Mouse (Mus musculus) hindbrain, embryonic 14.5 days (tissue): ENCODE data around the gene Crbn. TPM values are rescaled to one million over a fixed set of nuclear protein-coding genes. Genes with fewer than 3 reads are reported as not detected.

Source experiments
- ATAC-seq: fragments of 200-750 bp; cut with Nextera tagmentation; 2 replicates; pipeline ENCODE4 v1.8.0; 2017; ENCODE audit warnings: moderate number of reproducible peaks, mild to moderate bottlenecking, moderate TSS enrichment, moderate library complexity; ENCODE audit not compliant: low FRiP score
- DNase-seq: peaks from one replicate; pipeline ENCODE4 v3.0.0-alpha.2; 2015; ENCODE audit warnings: low spot score
- H3K27ac ChIP-seq: fragments of 300-500 bp; sonication (generic); 2 replicates; pipeline ENCODE4 v1.5.1; 2014; ENCODE audit warnings: mild to moderate bottlenecking, moderate library complexity
- H3K27me3 ChIP-seq: fragments of 300-500 bp; sonication (generic); 2 replicates; pipeline ENCODE4 v1.6.1; 2014; ENCODE audit warnings: mild to moderate bottlenecking, low read length, mixed read lengths; ENCODE audit not compliant: control insufficient read depth, insufficient read depth
- H3K36me3 ChIP-seq: fragments of 300-500 bp; sonication (generic); replicated peaks from 2 replicates; pipeline ENCODE4 v1.6.1; 2014; ENCODE audit not compliant: control insufficient read depth, insufficient read depth
- H3K4me1 ChIP-seq: fragments of 300-500 bp; sonication (generic); replicated peaks from 2 replicates; pipeline ENCODE4 v1.6.1; 2014; ENCODE audit warnings: antibody characterized with exemption, low read length, mixed read lengths; ENCODE audit not compliant: control insufficient read depth, insufficient read depth
- H3K4me2 ChIP-seq: fragments of 300-500 bp; sonication (generic); replicated peaks from 2 replicates; pipeline ENCODE4 v1.6.1; 2014; ENCODE audit warnings: mild to moderate bottlenecking, moderate library complexity
- H3K4me3 ChIP-seq: fragments of 300-500 bp; sonication (generic); replicated peaks from 2 replicates; pipeline ENCODE4 v1.5.1; 2014; ENCODE audit warnings: mild to moderate bottlenecking, low read length
- H3K9ac ChIP-seq: fragments of 300-500 bp; sonication (generic); 2 replicates; pipeline ENCODE4 v1.6.1; 2014
- H3K9me3 ChIP-seq: fragments of 300-500 bp; sonication (generic); 2 replicates; pipeline ENCODE4 v1.6.1; 2016; ENCODE audit warnings: low read length; ENCODE audit not compliant: control insufficient read depth
- WGBS: fragments of 180-500 bp; shearing (Covaris S2); extraction: QIAGEN DNeasy Blood & Tissue Kit; methylation state at CpG from one replicate; pipeline ENCODE4 v1.1.7; 2014; 5-methylcytosine and 5-hydroxymethylcytosine counted together
- polyA plus RNA-seq: library from polyadenylated mRNA; unstranded; fragments of >200 nt; fragmentation: Nextera tagmentation; extraction: Ambion mirVana; gene quantifications from 2 replicates; pipeline ENCODE4 v1.2.1, GENCODE M21; 2014

Gene Crbn
- polyA plus RNA-seq, 1 experiment from 2014 or later = 64.7 TPM

- no peak for DNase-seq
- ATAC-seq = no peak
- H3K27ac ChIP-seq = no peak overlapping the region
- H3K4me2 ChIP-seq = no peak overlapping the region
- H3K4me1 ChIP-seq = no peaks in the 10 kb centered on the region
- H3K36me3 ChIP-seq = no peaks in the 10 kb centered on the region
- no peak overlapping the region for H3K4me3 ChIP-seq
- 69% methylated on average over 2 of the region's 2 CpGs for WGBS
- H3K27me3 ChIP-seq = no peaks in the 10 kb centered on the region
- no peaks in the 10 kb centered on the region for H3K9me3 ChIP-seq
- no peak overlapping the region for H3K9ac ChIP-seq
Observed at GRCm38 (mm10) chr6:106809161-106809560, 9.3 kb upstream of the Crbn start.

DNA sequence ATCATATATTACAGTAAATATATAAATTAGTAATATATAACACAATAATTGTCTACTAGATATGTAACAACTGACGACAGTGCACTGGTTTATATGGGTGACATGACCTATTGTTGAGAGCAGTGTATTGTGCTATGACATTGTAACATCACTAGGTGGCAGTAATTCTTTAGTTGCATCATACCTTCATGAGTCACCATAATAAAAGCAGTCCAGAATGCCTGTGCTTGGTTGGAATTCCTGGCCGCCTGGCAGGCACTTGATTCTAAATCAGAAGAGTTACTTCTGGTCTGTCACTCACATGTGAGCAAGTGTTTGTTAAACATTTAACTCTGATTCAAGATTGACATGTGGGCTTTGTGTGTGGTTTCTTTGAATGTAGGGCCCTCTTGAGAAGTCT lies 5.0 kb upstream of the Crbn start:
- H3K4me1 ChIP-seq = no peaks in the 10 kb centered on the region
- WGBS = 21% methylated on average over 2 of the region's 2 CpGs
- H3K4me2 ChIP-seq = no peak overlapping the region
- no peaks in the 10 kb centered on the region for H3K9me3 ChIP-seq
- ATAC-seq = peak; percentile 72
- DNase-seq = peak; percentile 72
- H3K36me3 ChIP-seq = no peaks in the 10 kb centered on the region
- no peak overlapping the region for H3K9ac ChIP-seq
- H3K4me3 ChIP-seq = no peak overlapping the region
- no peak overlapping the region for H3K27ac ChIP-seq
- H3K27me3 ChIP-seq = no peaks in the 10 kb centered on the region

DNA sequence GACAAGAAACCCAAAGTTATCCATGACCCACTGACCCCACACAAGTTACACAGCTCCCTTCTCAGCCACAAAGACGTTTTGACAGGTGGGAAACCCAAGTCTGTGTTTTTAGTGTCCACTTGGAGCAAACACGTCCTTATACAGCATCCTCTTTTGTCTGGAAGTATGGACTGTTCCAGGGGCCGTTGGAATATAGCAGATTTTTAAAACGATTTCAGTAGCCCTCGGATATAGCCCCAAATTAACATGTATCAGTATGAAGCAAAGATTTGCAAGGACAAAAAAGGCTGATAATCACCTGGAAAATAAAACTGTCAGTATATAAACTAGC lies 315 bp upstream of the Crbn start:
- H3K4me3 ChIP-seq = peak overlapping the region; percentile 75
- no peaks in the 10 kb centered on the region for H3K9me3 ChIP-seq
- H3K27me3 ChIP-seq = no peaks in the 10 kb centered on the region
- H3K4me2 ChIP-seq = peak overlapping the region; percentile 79
- 0 out of 2 replicates have a peak overlapping the region, but pooled peaks have one; percentile 66 for H3K9ac ChIP-seq
- H3K4me1 ChIP-seq = peaks cover 12% of the 10 kb centered on the region
- ATAC-seq (no peak), DNase-seq (no peak)
- no peak overlapping the region for H3K27ac ChIP-seq
- 59% methylated on average over 5 of the region's 5 CpGs for WGBS
- peaks cover 7% of the 10 kb centered on the region; the same call in 1 of the 2 replicates for H3K36me3 ChIP-seq

DNA sequence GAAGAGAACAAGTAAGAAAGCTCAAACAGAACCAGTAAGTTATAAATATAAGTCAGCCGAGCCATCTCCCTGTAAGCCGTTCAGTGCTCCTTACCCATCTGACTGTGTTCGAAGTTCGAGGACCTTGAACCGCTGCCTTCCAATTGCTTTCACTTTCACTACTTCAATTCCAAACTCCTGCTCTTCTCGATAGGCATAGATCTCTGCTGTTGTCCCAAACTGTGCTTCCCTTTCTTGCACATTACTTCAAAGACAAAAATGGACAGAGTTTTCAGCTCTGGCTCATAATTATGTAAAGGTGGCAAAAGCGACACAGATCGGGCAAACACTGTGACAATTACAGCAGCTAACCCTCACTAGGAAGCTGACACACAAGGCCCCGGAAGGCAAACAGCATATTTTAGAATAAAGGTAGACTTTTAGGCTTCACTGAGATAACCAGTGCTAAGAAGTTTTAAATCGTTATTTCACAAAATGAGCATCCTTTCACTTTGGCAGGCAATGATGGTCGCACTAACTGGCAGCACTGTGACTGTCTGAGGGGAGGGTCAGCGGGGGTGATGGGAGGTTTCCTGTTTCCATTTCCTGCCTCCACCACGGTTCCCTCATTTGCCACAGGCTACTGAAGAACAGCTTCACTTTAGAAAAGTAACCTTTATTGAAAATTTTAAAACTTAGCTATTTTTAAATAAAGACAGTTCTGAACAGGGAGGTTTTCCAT lies 5.6 kb downstream of the Crbn start:
- H3K9ac ChIP-seq = no peak overlapping the region
- no peak overlapping the region for H3K4me3 ChIP-seq
- H3K27ac ChIP-seq = no peak overlapping the region
- no peak overlapping the region for H3K4me2 ChIP-seq
- peaks cover 11% of the 10 kb centered on the region for H3K4me1 ChIP-seq
- 93% methylated on average over 13 of the region's 13 CpGs for WGBS
- H3K9me3 ChIP-seq = no peaks in the 10 kb centered on the region
- ATAC-seq (no peak), DNase-seq (no peak)
- H3K36me3 ChIP-seq = peaks cover 50% of the 10 kb centered on the region
- H3K27me3 ChIP-seq = no peaks in the 10 kb centered on the region

GRCm38 (mm10) chr6:106793621-106794020 lies 6.3 kb downstream of the Crbn start:
- WGBS = 94% methylated on average over 10 of the region's 10 CpGs
- Histone ChIP-seq H3K4me1 (peaks cover 5% of the 10 kb centered on the region; the same call in 1 of the 2 replicates), H3K27ac (no peak overlapping the region), H3K9me3 (no peaks in the 10 kb centered on the region), H3K4me2 (no peak overlapping the region), H3K36me3 (peaks cover 56% of the 10 kb centered on the region), H3K9ac (no peak overlapping the region), H3K4me3 (no peak overlapping the region), H3K27me3 (no peaks in the 10 kb centered on the region)
- DNase-seq (no peak), ATAC-seq (no peak)

GRCm38 (mm10) chr6:106793088-106793487 lies 6.8 kb downstream of the Crbn start:
- no peak overlapping the region for H3K4me3 ChIP-seq
- no peak overlapping the region for H3K27ac ChIP-seq
- ATAC-seq (no peak), DNase-seq (no peak)
- H3K4me1 ChIP-seq = no peaks in the 10 kb centered on the region
- no peaks in the 10 kb centered on the region for H3K9me3 ChIP-seq
- H3K36me3 ChIP-seq = peaks cover 60% of the 10 kb centered on the region
- no peaks in the 10 kb centered on the region for H3K27me3 ChIP-seq
- 96% methylated on average over 7 of the region's 7 CpGs for WGBS
- no peak overlapping the region for H3K4me2 ChIP-seq
- H3K9ac ChIP-seq = no peak overlapping the region

DNA sequence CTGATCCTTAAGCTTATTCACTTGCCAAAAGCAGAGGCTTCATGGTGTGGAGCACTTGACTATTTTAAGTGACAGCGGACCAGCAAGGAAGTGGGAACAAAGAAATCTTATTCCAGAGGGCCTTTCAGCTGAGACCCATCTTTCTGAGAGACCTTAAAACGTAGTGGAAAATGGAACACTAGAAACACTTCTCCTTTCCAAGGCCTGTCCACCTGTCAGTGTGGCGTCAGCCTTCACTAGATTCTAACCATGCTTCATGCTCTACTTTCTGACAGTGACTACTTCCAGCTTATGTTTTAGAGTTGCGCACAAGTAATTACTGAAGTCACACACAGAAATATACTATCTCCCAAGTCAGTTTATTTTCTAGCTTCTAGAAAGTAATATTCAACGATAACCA lies 7.4 kb downstream of the Crbn start:
- ATAC-seq = no peak
- 94% methylated on average over 5 of the region's 5 CpGs for WGBS
- Histone ChIP-seq H3K27ac (no peak overlapping the region), H3K4me2 (no peak overlapping the region), H3K36me3 (peaks cover 64% of the 10 kb centered on the region), H3K9me3 (no peaks in the 10 kb centered on the region), H3K9ac (no peak overlapping the region), H3K27me3 (no peaks in the 10 kb centered on the region), H3K4me1 (no peaks in the 10 kb centered on the region), H3K4me3 (no peak overlapping the region)
- no peak for DNase-seq

DNA sequence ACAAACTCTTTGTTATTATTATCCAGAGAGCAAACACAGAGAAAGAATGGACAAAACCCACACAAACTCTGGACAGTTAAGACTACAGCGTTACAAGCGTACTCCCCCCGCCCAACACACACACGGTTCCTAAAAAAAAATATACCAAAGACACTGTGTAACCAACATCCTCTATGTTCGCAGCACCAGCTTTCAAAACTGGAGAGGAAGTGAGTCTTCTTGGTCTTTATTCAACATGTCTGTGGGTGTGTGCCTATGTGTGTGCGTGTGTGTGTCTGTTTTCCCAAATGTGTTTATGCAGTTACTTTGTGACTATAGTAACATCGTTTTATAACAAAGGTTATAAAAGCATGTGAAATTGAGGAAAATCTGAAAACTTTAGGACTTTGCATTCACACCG lies 8.4 kb downstream of the Crbn start:
- DNase-seq = no peak
- Histone ChIP-seq H3K27ac (no peak overlapping the region), H3K36me3 (peaks cover 69% of the 10 kb centered on the region)

GRCm38 (mm10) chr6:106787138-106787537 lies 12.7 kb downstream of the Crbn start:
- no peak overlapping the region for H3K4me2 ChIP-seq
- no peaks in the 10 kb centered on the region for H3K27me3 ChIP-seq
- 94% methylated on average over 3 of the region's 3 CpGs for WGBS
- no peak for DNase-seq
- no peaks in the 10 kb centered on the region for H3K9me3 ChIP-seq
- no peak for ATAC-seq
- H3K4me3 ChIP-seq = no peak overlapping the region
- H3K9ac ChIP-seq = no peak overlapping the region
- no peaks in the 10 kb centered on the region for H3K4me1 ChIP-seq
- H3K27ac ChIP-seq = no peak overlapping the region
- peaks cover 61% of the 10 kb centered on the region for H3K36me3 ChIP-seq

More for the DNA sequence above, 8.4 kb downstream of the Crbn start:
- no peak for ATAC-seq
- 93% methylated on average over 8 of the region's 8 CpGs for WGBS
- Histone ChIP-seq H3K4me3 (no peak overlapping the region), H3K9ac (no peak overlapping the region), H3K4me1 (no peaks in the 10 kb centered on the region), H3K27me3 (no peaks in the 10 kb centered on the region), H3K4me2 (no peak overlapping the region), H3K9me3 (no peaks in the 10 kb centered on the region)

GRCm38 (mm10) chr6:106770046-106770445 lies 29.8 kb downstream of the Crbn start:
- Histone ChIP-seq H3K9ac (peak overlapping the region; percentile 61), H3K27ac (no peak overlapping the region), H3K4me3 (peak overlapping the region; percentile 73), H3K4me1 (peaks cover 12% of the 10 kb centered on the region), H3K9me3 (no peaks in the 10 kb centered on the region), H3K27me3 (no peaks in the 10 kb centered on the region), H3K4me2 (peak overlapping the region; percentile 77), H3K36me3 (peaks cover 32% of the 10 kb centered on the region)
- ATAC-seq = no peak
- DNase-seq = no peak
- WGBS = 50% methylated on average over 4 of the region's 4 CpGs
